Mouse (Mus musculus) midbrain, embryonic 13.5 days (tissue): Measurements from ENCODE around the gene Runx2. TPM values are rescaled to one million over a fixed set of nuclear protein-coding genes. Genes with fewer than 3 reads are reported as not detected.
A peak's percentile ranks its signal among the peaks of the same experiment; 100 is the strongest.

Experiments
- ATAC-seq: fragments of 200-750 bp; cut with Nextera tagmentation; 2 replicates; pipeline ENCODE4 v1.8.0; 2017; ENCODE audit warnings: mild to moderate bottlenecking, moderate TSS enrichment, moderate library complexity
- H3K27ac ChIP-seq: fragments of 300-500 bp; sonication (generic); 2 replicates; pipeline ENCODE4 v1.5.1; 2015; ENCODE audit warnings: inconsistent platforms, mild to moderate bottlenecking, moderate library complexity
- H3K27me3 ChIP-seq: fragments of 300-500 bp; sonication (generic); 2 replicates; pipeline ENCODE4 v1.6.1; 2015; ENCODE audit warnings: mild to moderate bottlenecking, inconsistent platforms
- H3K36me3 ChIP-seq: fragments of 300-500 bp; sonication (generic); 2 replicates; pipeline ENCODE4 v1.6.1; 2015; ENCODE audit warnings: mild to moderate bottlenecking, inconsistent platforms
- H3K4me1 ChIP-seq: fragments of 300-500 bp; sonication (generic); replicated peaks from 2 replicates; pipeline ENCODE4 v1.6.1; 2015; ENCODE audit warnings: inconsistent platforms
- H3K4me2 ChIP-seq: fragments of 300-500 bp; sonication (generic); replicated peaks from 2 replicates; pipeline ENCODE4 v1.6.1; 2015; ENCODE audit warnings: moderate library complexity, mild to moderate bottlenecking, inconsistent platforms
- H3K4me3 ChIP-seq: fragments of 300-500 bp; sonication (generic); replicated peaks from 2 replicates; pipeline ENCODE4 v1.5.1; 2015; ENCODE audit warnings: mild to moderate bottlenecking, inconsistent platforms
- H3K9ac ChIP-seq: fragments of 300-500 bp; sonication (generic); replicated peaks from 2 replicates; pipeline ENCODE4 v1.6.1; 2015; ENCODE audit warnings: mild to moderate bottlenecking, inconsistent platforms
- H3K9me3 ChIP-seq: fragments of 300-500 bp; sonication (generic); 2 replicates; pipeline ENCODE4 v1.6.1; 2016; ENCODE audit warnings: mild to moderate bottlenecking, inconsistent platforms
- WGBS: fragments of 180-500 bp; shearing (Covaris S2); methylation state at CpG from one replicate; pipeline ENCODE4 v1.1.7; 2015; 5-methylcytosine and 5-hydroxymethylcytosine counted together
- polyA plus RNA-seq: library from polyadenylated mRNA; unstranded; fragments of >200 nt; fragmentation: Nextera tagmentation; extraction: Ambion mirVana; gene quantifications from 2 replicates; pipeline ENCODE4 v1.2.1, GENCODE M21; 2015

The Runx2 gene
- polyA plus RNA-seq, 1 experiment from 2014 or later, result 0.77 TPM

GRCm38 (mm10) chr17:44766975-44767374, 47.6 kb downstream of the Runx2 start:
- Histone ChIP-seq H3K36me3 (no peaks in the 10 kb centered on the region), H3K9me3 (no peaks in the 10 kb centered on the region), H3K9ac (no peak overlapping the region), H3K4me2 (no peak overlapping the region), H3K4me1 (no peaks in the 10 kb centered on the region), H3K4me3 (no peak overlapping the region), H3K27ac (no peak overlapping the region), H3K27me3 (no peaks in the 10 kb centered on the region)
- ATAC-seq, result no peak
- 44% methylated on average over 2 of the region's 2 CpGs for WGBS

GRCm38 (mm10) chr17:44766318-44766717, 48.3 kb downstream of the Runx2 start:
- ATAC-seq, result no peak
- no peaks in the 10 kb centered on the region for H3K27me3 ChIP-seq
- no peaks in the 10 kb centered on the region for H3K4me1 ChIP-seq
- WGBS, result 91% methylated on average over 11 of the region's 11 CpGs
- H3K9ac ChIP-seq, result no peak overlapping the region
- no peaks in the 10 kb centered on the region for H3K9me3 ChIP-seq
- no peak overlapping the region for H3K4me3 ChIP-seq
- H3K36me3 ChIP-seq, result no peaks in the 10 kb centered on the region
- no peak overlapping the region for H3K4me2 ChIP-seq
- H3K27ac ChIP-seq, result no peak overlapping the region

- Histone ChIP-seq H3K4me2 (no peak overlapping the region), H3K27me3 (peaks cover 7% of the 10 kb centered on the region), H3K4me1 (no peaks in the 10 kb centered on the region), H3K9ac (no peak overlapping the region), H3K36me3 (no peaks in the 10 kb centered on the region), H3K27ac (no peak overlapping the region), H3K9me3 (no peaks in the 10 kb centered on the region), H3K4me3 (no peak overlapping the region)
- no peak for ATAC-seq
- WGBS, result 90% methylated on average over 8 of the region's 8 CpGs
These were observed 69.2 kb downstream of the Runx2 start for GRCm38 (mm10) chr17:44745378-44745777.

GRCm38 (mm10) chr17:44743780-44744179, 70.8 kb downstream of the Runx2 start:
- Histone ChIP-seq H3K4me3 (no peak overlapping the region), H3K27me3 (peaks cover 23% of the 10 kb centered on the region), H3K4me1 (no peaks in the 10 kb centered on the region)

GRCm38 (mm10) chr17:44742246-44742645, 72.4 kb downstream of the Runx2 start:
- no peak overlapping the region for H3K4me3 ChIP-seq
- peaks cover 38% of the 10 kb centered on the region for H3K27me3 ChIP-seq
- H3K27ac ChIP-seq, result no peak overlapping the region
- no peak overlapping the region for H3K9ac ChIP-seq
- H3K4me2 ChIP-seq, result no peak overlapping the region
- no peaks in the 10 kb centered on the region for H3K9me3 ChIP-seq
- ATAC-seq, result no peak
- WGBS, result 87% methylated on average over 9 of the region's 9 CpGs
- peaks cover 12% of the 10 kb centered on the region for H3K4me1 ChIP-seq
- H3K36me3 ChIP-seq, result no peaks in the 10 kb centered on the region

More at GRCm38 (mm10) chr17:44743780-44744179, 70.8 kb downstream of the Runx2 start:
- ATAC-seq, result no peak
- H3K4me2 ChIP-seq, result no peak overlapping the region
- no peak overlapping the region for H3K27ac ChIP-seq
- no peak overlapping the region for H3K9ac ChIP-seq
- 56% methylated on average over 3 of the region's 3 CpGs for WGBS
- H3K9me3 ChIP-seq, result no peaks in the 10 kb centered on the region
- no peaks in the 10 kb centered on the region for H3K36me3 ChIP-seq

GRCm38 (mm10) chr17:44738121-44738637, 76.4 kb downstream of the Runx2 start:
- H3K36me3 ChIP-seq, result no peaks in the 10 kb centered on the region
- 0 out of 2 replicates have a peak overlapping the region, but pooled peaks have one; percentile 1 for H3K4me3 ChIP-seq
- peaks cover 74% of the 10 kb centered on the region for H3K27me3 ChIP-seq
- WGBS, result 2% methylated on average over 18 of the region's 22 CpGs
- H3K4me1 ChIP-seq, result peaks cover 39% of the 10 kb centered on the region
- peak overlapping the region; percentile 29 for H3K4me2 ChIP-seq
- H3K9ac ChIP-seq, result no peak overlapping the region
- no peak overlapping the region for H3K27ac ChIP-seq
- no peaks in the 10 kb centered on the region for H3K9me3 ChIP-seq
- no peak for ATAC-seq

GRCm38 (mm10) chr17:44737275-44738120, 77.1 kb downstream of the Runx2 start:
- ATAC-seq, result no peak
- no peaks in the 10 kb centered on the region for H3K9me3 ChIP-seq
- peaks cover 79% of the 10 kb centered on the region for H3K27me3 ChIP-seq
- peaks cover 39% of the 10 kb centered on the region for H3K4me1 ChIP-seq
- H3K9ac ChIP-seq, result no peak overlapping the region
- under 1% methylated on average over 33 of the region's 33 CpGs for WGBS
- peak overlapping the region; percentile 29 for H3K4me2 ChIP-seq
- no peak overlapping the region for H3K27ac ChIP-seq
- 0 out of 2 replicates have a peak overlapping the region, but pooled peaks have one; percentile 1 for H3K4me3 ChIP-seq
- H3K36me3 ChIP-seq, result no peaks in the 10 kb centered on the region

GRCm38 (mm10) chr17:44735991-44736561, 78.5 kb downstream of the Runx2 start:
- Histone ChIP-seq H3K27me3 (peaks cover 88% of the 10 kb centered on the region), H3K9me3 (no peaks in the 10 kb centered on the region), H3K4me2 (peak overlapping the region; percentile 97), H3K27ac (no peak overlapping the region), H3K36me3 (no peaks in the 10 kb centered on the region), H3K4me1 (peaks cover 39% of the 10 kb centered on the region), H3K9ac (peak overlapping the region; percentile 68), H3K4me3 (peak overlapping the region; percentile 64)
- under 1% methylated on average over 55 of the region's 73 CpGs for WGBS
- ATAC-seq, result peak; percentile 80

- no peak overlapping the region for H3K27ac ChIP-seq
- peak overlapping the region; percentile 64 for H3K4me3 ChIP-seq
- peak overlapping the region; percentile 97 for H3K4me2 ChIP-seq
- no peaks in the 10 kb centered on the region for H3K9me3 ChIP-seq
- peaks cover 39% of the 10 kb centered on the region for H3K4me1 ChIP-seq
- WGBS, result under 1% methylated on average over 63 of the region's 64 CpGs
- ATAC-seq, result peak; percentile 53
- H3K27me3 ChIP-seq, result peaks cover 87% of the 10 kb centered on the region
- peak overlapping the region; percentile 68 for H3K9ac ChIP-seq
- H3K36me3 ChIP-seq, result no peaks in the 10 kb centered on the region
These were observed 79.2 kb downstream of the Runx2 start for GRCm38 (mm10) chr17:44735223-44735990.

- Histone ChIP-seq H3K4me1 (peaks cover 39% of the 10 kb centered on the region), H3K4me3 (peak overlapping the region; percentile 64), H3K9ac (peak overlapping the region; percentile 68), H3K4me2 (peak overlapping the region; percentile 97), H3K27me3 (peaks cover 83% of the 10 kb centered on the region), H3K9me3 (no peaks in the 10 kb centered on the region), H3K36me3 (no peaks in the 10 kb centered on the region), H3K27ac (no peak overlapping the region)
- peak; percentile 40 for ATAC-seq
- WGBS, result under 1% methylated on average over 48 of the region's 48 CpGs
These were observed 79.9 kb downstream of the Runx2 start for GRCm38 (mm10) chr17:44734501-44735222.

- Histone ChIP-seq H3K4me1 (peaks cover 39% of the 10 kb centered on the region), H3K4me2 (peak overlapping the region; percentile 97), H3K36me3 (no peaks in the 10 kb centered on the region), H3K4me3 (peak overlapping the region; percentile 64), H3K9ac (no peak overlapping the region; the same call in 1 of the 2 replicates), H3K27me3 (peaks cover 80% of the 10 kb centered on the region), H3K9me3 (no peaks in the 10 kb centered on the region), H3K27ac (no peak overlapping the region)
- ATAC-seq, result no peak
- WGBS, result 2% methylated on average over 23 of the region's 23 CpGs
These were observed 80.9 kb downstream of the Runx2 start for GRCm38 (mm10) chr17:44733544-44734310.
